Mouse (Mus musculus) limb, embryonic 11.5 days (tissue): Measurements from ENCODE around the gene Tmc2. TPM values are rescaled to one million over a fixed set of nuclear protein-coding genes. Genes with fewer than 3 reads are reported as not detected.

ENCODE experiments used
- ATAC-seq: fragments of 200-750 bp; cut with Nextera tagmentation; 2 replicates; pipeline ENCODE4 v1.8.0; 2017; ENCODE audit warnings: low read depth; ENCODE audit not compliant: insufficient number of reproducible peaks, low FRiP score, low TSS enrichment
- DNase-seq: peaks from one replicate; pipeline ENCODE4 v3.0.0-alpha.2; 2015; ENCODE audit warnings: low spot score
- H3K27ac ChIP-seq: fragments of 300-500 bp; sonication (generic); replicated peaks from 2 replicates; pipeline ENCODE4 v1.5.1; 2014; ENCODE audit warnings: low read depth, mild to moderate bottlenecking, low read length
- H3K27me3 ChIP-seq: fragments of 300-500 bp; sonication (generic); 2 replicates; pipeline ENCODE4 v1.6.1; 2014; ENCODE audit warnings: mild to moderate bottlenecking, low read length, mixed read lengths; ENCODE audit not compliant: control insufficient read depth, insufficient read depth
- H3K36me3 ChIP-seq: fragments of 300-500 bp; sonication (generic); 2 replicates; pipeline ENCODE4 v1.6.1; 2014; ENCODE audit warnings: mild to moderate bottlenecking, low read length, moderate library complexity, mixed read lengths; ENCODE audit not compliant: control insufficient read depth, insufficient read depth
- H3K4me1 ChIP-seq: fragments of 300-500 bp; sonication (generic); 2 replicates; pipeline ENCODE4 v1.6.1; 2014; ENCODE audit warnings: low read length, mixed read lengths; ENCODE audit not compliant: control insufficient read depth, insufficient read depth
- H3K4me2 ChIP-seq: fragments of 300-500 bp; sonication (generic); 2 replicates; pipeline ENCODE4 v1.6.1; 2014; ENCODE audit warnings: low read depth, mild to moderate bottlenecking, moderate library complexity; ENCODE audit not compliant: severe bottlenecking
- H3K4me3 ChIP-seq: fragments of 300-500 bp; sonication (generic); 2 replicates; pipeline ENCODE4 v1.5.1; 2014; ENCODE audit warnings: low read depth, low read length
- H3K9ac ChIP-seq: fragments of 300-500 bp; sonication (generic); 2 replicates; pipeline ENCODE4 v1.6.1; 2014; ENCODE audit warnings: mild to moderate bottlenecking, low read length
- H3K9me3 ChIP-seq: fragments of 300-500 bp; sonication (generic); 2 replicates; pipeline ENCODE4 v1.6.1; 2016; ENCODE audit warnings: low read length; ENCODE audit not compliant: control insufficient read depth
- WGBS: fragments of 180-500 bp; shearing (Covaris S2); extraction: QIAGEN DNeasy Blood & Tissue Kit; methylation state at CpG from one replicate; pipeline ENCODE4 v1.1.7; 2014; 5-methylcytosine and 5-hydroxymethylcytosine counted together
- polyA plus RNA-seq: library from polyadenylated mRNA; unstranded; fragments of >200 nt; fragmentation: Nextera tagmentation; extraction: Ambion mirVana; gene quantifications from 2 replicates; pipeline ENCODE4 v1.2.1, GENCODE M21; 2014

The Tmc2 gene
- polyA plus RNA-seq, 1 experiment from 2014 or later = not detected

- peak within 1 kb of the TSS; percentile 69 for H3K9ac ChIP-seq
- peak; percentile 75 for ATAC-seq
- H3K27ac ChIP-seq = no peak within 1 kb of the TSS
- no peaks in the 10 kb centered on the region for H3K9me3 ChIP-seq
- peak within 1 kb of the TSS; percentile 54 for H3K4me3 ChIP-seq
- H3K36me3 ChIP-seq = no peaks in the 10 kb centered on the region
- under 1% methylated on average over 30 of the region's 39 CpGs for WGBS
- H3K27me3 ChIP-seq = peaks cover 24% of the 10 kb centered on the region
- peak; percentile 81 for DNase-seq
- H3K4me2 ChIP-seq = peak within 1 kb of the TSS; percentile 80
- H3K4me1 ChIP-seq = peaks cover 8% of the 10 kb centered on the region; the same call in 1 of the 2 replicates
These were observed 99.9 kb downstream of the Tmc2 start, which contains the start of gene Ebf4 for GRCm38 (mm10) chr2:130294936-130295277. Ebf4 (plus strand) TSS chr2:130295169.

DNA sequence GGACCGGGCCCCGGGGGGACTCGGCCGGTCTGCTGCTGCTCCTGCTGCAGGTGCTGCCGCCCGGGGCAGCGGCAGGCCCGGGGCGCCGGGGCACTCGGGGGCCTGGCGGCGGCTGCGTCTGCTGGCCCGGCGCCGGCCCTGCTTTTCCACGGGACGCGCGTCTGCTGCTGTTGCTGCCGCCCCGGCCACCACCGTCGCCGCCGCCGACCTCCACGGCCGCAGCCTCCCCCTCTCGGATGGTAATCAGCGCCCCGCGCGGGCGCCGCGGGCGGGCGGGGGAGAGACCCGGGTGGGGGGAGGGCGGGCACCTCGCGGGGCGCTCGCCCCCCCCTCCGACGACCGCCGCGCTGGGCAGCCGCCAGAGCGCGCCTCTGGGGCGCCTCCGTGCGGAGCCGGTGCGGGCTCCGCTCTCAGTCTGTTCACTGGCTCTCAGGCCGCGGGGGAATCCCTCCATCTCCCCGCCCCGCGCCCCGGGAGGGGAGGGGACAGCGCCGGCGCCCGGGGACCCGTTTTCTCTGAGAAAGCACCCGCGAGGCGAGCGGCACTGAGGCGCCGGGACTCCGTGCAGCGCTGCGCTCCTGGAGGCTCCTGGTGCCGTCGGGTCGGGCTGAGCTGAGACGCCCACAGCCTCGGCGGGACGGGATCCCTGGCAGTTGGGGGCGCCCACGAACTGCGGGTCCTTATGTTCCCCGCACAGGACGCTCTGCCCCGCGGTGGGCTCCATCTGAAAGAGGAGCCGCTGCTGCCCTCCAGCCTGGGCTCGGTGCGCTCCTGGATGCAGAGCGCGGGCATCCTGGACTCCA, 100.5 kb downstream of the Tmc2 start:
- Histone ChIP-seq H3K9me3 (no peaks in the 10 kb centered on the region), H3K27ac (no peak overlapping the region), H3K36me3 (no peaks in the 10 kb centered on the region), H3K27me3 (peaks cover 24% of the 10 kb centered on the region), H3K4me3 (peak overlapping the region; percentile 54), H3K4me1 (peaks cover 8% of the 10 kb centered on the region; the same call in 1 of the 2 replicates), H3K9ac (peak overlapping the region; percentile 69), H3K4me2 (peak overlapping the region; percentile 80)
- DNase-seq = peak; percentile 70
- under 1% methylated on average over 53 of the region's 99 CpGs for WGBS
- peak; percentile 41; the same call in 1 of the 2 replicates for ATAC-seq

DNA sequence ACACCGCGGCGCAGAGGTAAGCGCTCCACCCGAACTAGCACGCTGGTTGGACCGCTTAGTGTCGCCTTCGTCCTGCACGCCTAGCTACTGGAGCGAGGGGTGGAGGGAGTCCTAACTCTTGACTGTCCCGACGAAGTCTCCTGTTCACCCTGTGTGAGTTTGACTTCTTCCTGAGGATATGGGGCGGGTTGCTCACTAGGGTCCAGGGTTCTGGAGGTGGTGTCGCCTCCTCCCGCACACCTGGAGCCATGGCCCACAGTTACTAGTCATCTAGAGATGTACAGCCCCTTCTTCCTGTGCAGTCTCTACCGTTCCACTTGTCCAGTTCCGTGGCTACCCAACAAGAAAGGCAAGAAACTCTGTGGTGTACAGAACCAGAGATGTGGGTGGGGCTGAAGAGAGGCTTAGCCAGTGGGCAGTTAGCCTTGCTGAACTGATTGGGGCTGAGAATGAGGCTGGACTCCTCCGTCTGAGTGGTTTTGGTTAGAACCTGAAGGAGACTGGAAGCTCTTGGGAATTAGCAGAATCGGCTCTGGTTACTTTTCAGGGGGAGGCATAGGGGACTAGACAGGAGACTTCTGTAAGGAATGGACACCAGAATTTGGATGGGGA, 101.2 kb downstream of the Tmc2 start:
- H3K9me3 ChIP-seq = no peaks in the 10 kb centered on the region
- H3K4me3 ChIP-seq = peak overlapping the region; percentile 54
- peak overlapping the region; percentile 80 for H3K4me2 ChIP-seq
- WGBS = 3% methylated on average over 20 of the region's 20 CpGs
- H3K9ac ChIP-seq = peak overlapping the region; percentile 69; the same call in 1 of the 2 replicates
- DNase-seq = no peak
- no peak overlapping the region for H3K27ac ChIP-seq
- H3K36me3 ChIP-seq = no peaks in the 10 kb centered on the region
- H3K27me3 ChIP-seq = peaks cover 24% of the 10 kb centered on the region
- H3K4me1 ChIP-seq = peaks cover 8% of the 10 kb centered on the region; the same call in 1 of the 2 replicates
- no peak for ATAC-seq

DNA sequence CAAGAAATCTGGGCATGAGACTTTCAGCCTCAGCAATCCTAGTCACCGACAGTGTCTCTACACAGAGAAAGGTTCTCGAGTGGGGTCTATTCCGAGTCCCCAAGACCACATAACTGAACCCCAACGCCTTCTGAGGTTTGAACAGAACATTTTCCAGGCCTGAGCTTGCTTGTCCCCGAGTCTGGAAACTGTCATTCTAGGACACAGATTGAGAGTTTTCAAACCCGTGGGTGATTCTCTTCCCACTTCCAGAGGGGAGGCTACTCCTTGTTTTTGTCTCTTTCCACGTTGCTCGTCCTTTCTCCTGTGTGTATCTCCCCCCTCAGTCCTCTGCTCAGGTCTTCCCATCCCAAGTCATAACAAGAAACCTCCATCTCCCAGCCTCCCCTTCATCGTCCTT, 102.6 kb downstream of the Tmc2 start:
- no peaks in the 10 kb centered on the region for H3K9me3 ChIP-seq
- peaks cover 8% of the 10 kb centered on the region; the same call in 1 of the 2 replicates for H3K4me1 ChIP-seq
- no peak overlapping the region for H3K9ac ChIP-seq
- H3K27me3 ChIP-seq = peaks cover 24% of the 10 kb centered on the region
- DNase-seq = no peak
- H3K4me2 ChIP-seq = no peak overlapping the region
- H3K4me3 ChIP-seq = no peak overlapping the region
- no peak overlapping the region for H3K27ac ChIP-seq
- no peak for ATAC-seq
- 76% methylated on average over 9 of the region's 9 CpGs for WGBS
- no peaks in the 10 kb centered on the region for H3K36me3 ChIP-seq

DNA sequence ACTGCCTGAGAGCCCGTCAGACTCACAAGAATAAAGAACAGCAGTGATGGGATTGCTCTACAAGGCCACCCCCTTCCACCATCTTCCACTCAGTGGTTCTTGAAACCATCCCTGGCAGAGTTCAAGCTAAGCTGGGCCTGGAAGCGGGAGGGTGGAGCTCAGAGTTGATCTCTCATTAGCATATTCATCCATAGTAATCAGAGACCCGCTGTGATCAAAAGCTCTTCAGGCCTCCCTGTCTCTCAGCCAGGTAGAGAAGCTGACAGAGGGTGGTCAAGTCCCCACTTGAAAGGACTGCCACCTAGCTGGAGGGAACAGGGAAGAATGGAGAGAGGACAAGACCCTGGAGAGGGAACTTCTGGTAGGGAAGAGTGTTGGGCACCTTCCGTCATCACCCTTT, 108.0 kb downstream of the Tmc2 start:
- no peak overlapping the region for H3K27ac ChIP-seq
- ATAC-seq (no peak), DNase-seq (no peak)
- 50% methylated on average over 4 of the region's 4 CpGs for WGBS
- H3K4me1 ChIP-seq = no peaks in the 10 kb centered on the region
- H3K27me3 ChIP-seq = no peaks in the 10 kb centered on the region
- H3K9ac ChIP-seq = no peak overlapping the region
- H3K4me2 ChIP-seq = no peak overlapping the region
- H3K36me3 ChIP-seq = no peaks in the 10 kb centered on the region
- H3K4me3 ChIP-seq = no peak overlapping the region
- no peaks in the 10 kb centered on the region for H3K9me3 ChIP-seq

Other genes starting within 250 kb of the Tmc2 start
- 0.12 TPM in 1 of 2 replicates, not detected in the other for gene Tgm3, start 182.8 kb upstream of the Tmc2 start, polyA plus RNA-seq
- gene Tgm6, start 82.8 kb upstream of the Tmc2 start, polyA plus RNA-seq = not detected in 2 replicates
- 844 and 891 TPM in 2 replicates for gene Snrpb, start 15.8 kb upstream of the Tmc2 start, polyA plus RNA-seq
- 383 and 407 TPM in 2 replicates for gene Nop56, start 79.2 kb downstream of the Tmc2 start, polyA plus RNA-seq
- 145 and 148 TPM in 2 replicates for gene Idh3b, start 89.4 kb downstream of the Tmc2 start, polyA plus RNA-seq
- gene Ebf4, start 100.0 kb downstream of the Tmc2 start, polyA plus RNA-seq = 1.8 and 2.1 TPM in 2 replicates
- 62.3 and 64.2 TPM in 2 replicates for gene Cpxm1, start 202.4 kb downstream of the Tmc2 start, polyA plus RNA-seq
- not detected in 2 replicates for gene Gm28372, start 210.0 kb downstream of the Tmc2 start, polyA plus RNA-seq
- not detected in 2 replicates for gene 1700020A23Rik, start 210.1 kb downstream of the Tmc2 start, polyA plus RNA-seq
- 0.11 TPM in 1 of 2 replicates, not detected in the other for gene Tmem239, start 211.3 kb downstream of the Tmc2 start, polyA plus RNA-seq
- 79.8 and 89.2 TPM in 2 replicates for gene Vps16, start 229.1 kb downstream of the Tmc2 start, polyA plus RNA-seq
- gene Pced1a, start 229.5 kb downstream of the Tmc2 start, polyA plus RNA-seq = 10.9 and 11.4 TPM in 2 replicates